ENCODE assay signal across 22 mouse cellular contexts in the genomic region with DNA sequence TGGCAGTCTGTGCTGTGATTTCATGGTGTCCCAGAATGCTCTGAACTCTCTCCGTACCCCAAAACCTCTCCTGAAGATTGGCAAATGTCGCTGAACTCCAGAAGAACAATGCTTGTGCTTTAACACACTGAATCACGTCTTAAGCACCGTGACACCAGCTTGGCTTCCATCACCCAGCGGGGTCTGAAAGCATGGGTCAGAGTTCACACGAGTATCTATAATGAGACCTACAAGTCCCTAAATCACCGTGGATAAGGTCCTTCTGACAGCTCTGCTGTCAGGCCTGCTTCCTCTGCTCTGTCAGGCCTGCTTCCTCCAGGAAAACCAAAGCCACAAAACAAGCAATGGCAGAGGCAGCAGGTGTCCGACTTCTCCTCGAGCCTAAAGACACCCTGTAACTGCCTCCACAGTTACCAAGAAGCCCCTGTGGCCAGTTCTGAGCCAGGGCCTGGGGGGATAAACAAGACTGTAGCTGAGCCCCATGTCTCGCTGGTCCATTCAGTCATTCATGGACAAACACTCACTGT.
DNase-seq lines count a peak whose midpoint lies in the region; ATAC-seq lines count a peak whose summit lies in the region.
"Had no signal": no experiment of that assay in that cellular context is flagged by ENCODE, and none has a peak within 500 bp of the region (broad histone marks: within the 10 kb centered on the region; RNA-seq: fewer than 3 reads in every experiment).

No protein-coding gene starts in this region.

- no peak overlapping the region for H3K4me2 ChIP-seq in forebrain, embryonic 15.5 days (replicated peaks)
- no peak overlapping the region for H3K4me2 ChIP-seq in kidney, embryonic 16.5 days (replicated peaks; ENCODE audit: low read depth, low read length)
- H3K4me2 ChIP-seq: embryonic facial prominence, embryonic 13.5 days; hindbrain, embryonic 15.5 days had no signal

- peak overlapping the region; percentile 42; the same call in 1 of the 2 replicates for H3K27ac ChIP-seq in forebrain, embryonic 10.5 days
- no peak overlapping the region for H3K27ac ChIP-seq in forebrain, embryonic 15.5 days (replicated peaks)
- no peak overlapping the region for H3K27ac ChIP-seq in kidney, embryonic 16.5 days (ENCODE audit: low read length)
- H3K27ac ChIP-seq: embryonic facial prominence, embryonic 13.5 days; gastrocnemius, adult 2 months; heart, embryonic 10.5 days; hindbrain, embryonic 15.5 days had no signal

- H3K9me3 ChIP-seq in forebrain, embryonic 10.5 days: no peaks in the 10 kb centered on the region
- no peaks in the 10 kb centered on the region for H3K9me3 ChIP-seq in forebrain, embryonic 15.5 days
- no peaks in the 10 kb centered on the region for H3K9me3 ChIP-seq in kidney, embryonic 16.5 days (ENCODE audit: low read length)
- H3K9me3 ChIP-seq: embryonic facial prominence, embryonic 13.5 days; heart, embryonic 10.5 days; hindbrain, embryonic 15.5 days had no signal

- no peak overlapping the region for H3K4me3 ChIP-seq in forebrain, embryonic 10.5 days
- no peak overlapping the region for H3K4me3 ChIP-seq in forebrain, embryonic 15.5 days
- H3K4me3 ChIP-seq in kidney, embryonic 16.5 days (ENCODE audit: low read length): no peak overlapping the region
- H3K4me3 ChIP-seq: embryonic facial prominence, embryonic 13.5 days; gastrocnemius, adult 2 months; heart, embryonic 10.5 days; hindbrain, embryonic 15.5 days had no signal

- 52% methylated on average over 10 of the region's 10 CpGs for WGBS in forebrain, embryonic 10.5 days
- WGBS in forebrain, embryonic 15.5 days: 39% methylated on average over 10 of the region's 10 CpGs
- 29% methylated on average over 10 of the region's 10 CpGs for WGBS in kidney, embryonic 16.5 days

- H3K9ac ChIP-seq in forebrain, embryonic 15.5 days (replicated peaks): no peak overlapping the region
- H3K9ac ChIP-seq in kidney, embryonic 16.5 days (replicated peaks; ENCODE audit: low read length): no peak overlapping the region
- H3K9ac ChIP-seq: embryonic facial prominence, embryonic 13.5 days; hindbrain, embryonic 15.5 days had no signal

- no peaks in the 10 kb centered on the region; the same call in 1 of the 2 replicates for H3K27me3 ChIP-seq in forebrain, embryonic 10.5 days (ENCODE audit: poor library complexity, severe bottlenecking)
- H3K27me3 ChIP-seq in forebrain, embryonic 15.5 days: no peaks in the 10 kb centered on the region
- no peaks in the 10 kb centered on the region for H3K27me3 ChIP-seq in kidney, embryonic 16.5 days (ENCODE audit: insufficient read depth, low read length)
- H3K27me3 ChIP-seq: embryonic facial prominence, embryonic 13.5 days; hindbrain, embryonic 15.5 days; Patski had no signal

- H3K4me1 ChIP-seq in forebrain, embryonic 10.5 days: peaks cover 39% of the 10 kb centered on the region
- H3K4me1 ChIP-seq in forebrain, embryonic 15.5 days: peaks cover 6% of the 10 kb centered on the region; the same call in 1 of the 2 replicates
- H3K4me1 ChIP-seq in kidney, embryonic 16.5 days (ENCODE audit: insufficient read depth, low read length): peaks cover 19% of the 10 kb centered on the region
- H3K4me1 ChIP-seq: heart, embryonic 10.5 days had no signal

- DNase-seq in forebrain, embryonic 10.5 days (ENCODE audit: extremely low spot score, low spot score): no peak
- no peak for DNase-seq in kidney, postnatal 25 days
- DNase-seq in heart, adult 18-20 months: no peak
- no peak for DNase-seq in left cerebral cortex, adult 11 months (ENCODE audit: low spot score)
- DNase-seq: adrenal gland, postnatal 14 days; cerebellum, adult 11-12 months; cerebellum, adult 9-10 months; cerebellum, postnatal 25 days; gastrocnemius, adult 2 months; gastrocnemius, postnatal 25 days; heart, postnatal 10 days; heart, postnatal 4 days had no signal

- no peaks in the 10 kb centered on the region for H3K36me3 ChIP-seq in forebrain, embryonic 10.5 days (replicated peaks)
- no peaks in the 10 kb centered on the region for H3K36me3 ChIP-seq in forebrain, embryonic 15.5 days
- no peaks in the 10 kb centered on the region for H3K36me3 ChIP-seq in kidney, embryonic 16.5 days (ENCODE audit: insufficient read depth, low read length)
- H3K36me3 ChIP-seq: embryonic facial prominence, embryonic 13.5 days; heart, embryonic 10.5 days; hindbrain, embryonic 15.5 days had no signal

- no peak for ATAC-seq in forebrain, embryonic 15.5 days (replicated peaks)
- peak; percentile 60; the same call in 1 of the 2 replicates for ATAC-seq in kidney, embryonic 16.5 days (ENCODE audit: low FRiP score, low TSS enrichment)
- ATAC-seq in common myeloid progenitor, adult 5-6 weeks (replicated peaks; ENCODE audit: low read depth, poor library complexity, severe bottlenecking): peak; percentile 78
- peak; percentile 84 to 89 for ATAC-seq in hematopoietic stem cell, adult 5-6 weeks (replicated peaks in 1 of 2; ENCODE audit: insufficient read depth in 1 of 2, low FRiP score in 2 of 2, low TSS enrichment in 1 of 2, low read depth in 1 of 2, poor library complexity in 2 of 2, severe bottlenecking in 2 of 2)
- ATAC-seq: activated CD4-positive, CD25-positive, alpha-beta regulatory T cell, adult 4 months; intestine, embryonic 16.5 days; Patski had no signal
